Mouse (Mus musculus) ovary, postnatal 36 days (tissue): ENCODE measurements around the gene Sdhaf4.
"Not testable (repeated sequence)": the region's sequence is repeated elsewhere in the genome, so short reads cannot be mapped to it uniquely, and the experiment has no call there.

Source experiments
- DNase-seq: peaks from one replicate; pipeline ENCODE4 v3.0.0; 2022; ENCODE audit warnings: low spot score, mixed read lengths

Sdhaf4 gene

DNA sequence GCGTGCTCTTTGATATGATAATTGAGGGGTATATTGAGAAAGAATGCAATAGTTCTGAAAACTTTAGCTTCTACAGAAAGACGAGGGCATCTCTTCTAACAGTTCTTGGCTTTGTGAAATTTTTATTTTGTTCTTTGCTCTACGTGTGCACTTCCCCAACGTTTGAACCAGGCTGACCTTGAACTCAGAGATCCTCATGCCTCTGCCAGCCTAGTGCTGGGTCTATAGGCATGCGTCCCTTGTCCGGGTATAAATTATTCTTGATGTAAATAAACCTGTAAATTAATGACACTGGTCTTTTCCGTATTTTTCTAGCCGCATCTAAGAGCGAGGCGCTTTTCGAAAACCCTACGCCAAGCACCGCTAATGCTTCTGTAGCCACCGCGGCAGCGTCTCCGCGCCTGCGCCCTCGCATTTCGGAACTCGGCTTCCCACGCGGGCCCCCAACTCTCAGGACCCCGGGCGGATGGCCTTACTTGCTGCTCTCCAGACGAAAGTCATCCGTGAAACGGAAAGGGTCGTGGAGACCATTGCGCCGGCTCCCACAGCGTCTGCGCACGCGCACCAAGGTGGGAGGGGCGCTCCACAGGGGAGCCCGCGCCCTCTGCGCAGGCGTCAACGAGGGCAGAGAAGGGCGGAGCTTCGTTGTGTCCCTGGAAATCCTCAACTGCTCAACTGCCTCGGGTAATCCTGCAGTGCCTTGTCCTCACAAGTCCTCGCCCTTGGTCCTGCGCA is at the start of gene Sdhaf4:
Sdhaf4 (minus strand) TSS at position 587 of the 735 bp plus-strand sequence.
- peak; percentile 91 for DNase-seq

DNA sequence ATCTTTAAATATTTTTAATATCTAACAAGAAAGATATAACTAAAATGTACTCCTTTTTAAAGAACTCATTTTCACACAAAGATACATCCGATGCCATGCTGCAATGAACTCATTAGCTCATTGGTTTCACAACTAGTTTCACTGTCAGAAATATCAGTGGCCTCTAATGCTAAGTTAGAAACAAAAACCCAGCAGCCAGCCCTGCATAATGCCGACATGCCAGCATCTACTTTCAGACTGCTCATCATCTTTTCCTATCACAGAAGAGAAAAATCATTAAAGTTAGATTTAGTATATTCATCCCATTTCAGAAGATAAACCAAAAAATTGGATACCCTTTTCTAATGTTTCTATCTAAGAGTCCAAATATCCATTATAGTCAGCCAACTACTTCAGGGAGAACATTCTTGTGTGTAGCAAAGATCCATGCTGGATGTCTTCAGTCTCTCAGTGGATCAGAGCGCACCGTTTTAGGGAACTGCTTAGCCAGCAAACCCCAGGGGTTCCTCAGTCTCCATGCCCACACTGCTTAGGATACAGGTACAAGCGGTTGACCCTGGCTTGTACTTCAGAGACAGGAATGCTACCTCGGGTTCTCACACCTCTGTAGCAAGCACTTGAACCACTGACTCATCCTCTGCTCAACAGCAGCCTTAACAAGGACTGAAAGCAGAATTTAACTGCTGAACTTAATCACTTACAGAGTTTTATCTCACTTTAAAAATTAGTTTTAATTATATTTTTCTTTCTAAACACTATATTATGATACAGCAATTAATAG is 41.5 kb upstream of the Sdhaf4 start:
- no peak for DNase-seq

DNA sequence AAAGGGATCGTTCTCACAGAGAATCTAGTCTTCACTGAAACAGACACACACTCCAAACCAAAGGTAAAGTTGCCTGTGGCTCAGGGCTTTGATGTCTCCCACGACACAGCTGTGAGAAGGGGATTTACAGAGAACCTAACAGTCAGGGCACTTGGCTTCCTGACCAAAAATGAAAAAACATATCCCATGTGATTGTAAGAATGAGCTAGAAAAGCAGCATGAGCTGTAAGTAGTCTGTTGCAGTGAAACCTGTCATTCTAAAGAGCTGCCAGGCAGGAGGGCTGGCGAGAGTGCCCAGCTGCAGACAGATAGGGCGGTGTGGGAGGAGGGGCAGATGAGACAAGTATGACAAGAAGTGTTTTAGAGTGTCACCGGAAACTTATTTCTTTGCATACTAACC is 40.2 kb upstream of the Sdhaf4 start:
- no peak for DNase-seq

DNA sequence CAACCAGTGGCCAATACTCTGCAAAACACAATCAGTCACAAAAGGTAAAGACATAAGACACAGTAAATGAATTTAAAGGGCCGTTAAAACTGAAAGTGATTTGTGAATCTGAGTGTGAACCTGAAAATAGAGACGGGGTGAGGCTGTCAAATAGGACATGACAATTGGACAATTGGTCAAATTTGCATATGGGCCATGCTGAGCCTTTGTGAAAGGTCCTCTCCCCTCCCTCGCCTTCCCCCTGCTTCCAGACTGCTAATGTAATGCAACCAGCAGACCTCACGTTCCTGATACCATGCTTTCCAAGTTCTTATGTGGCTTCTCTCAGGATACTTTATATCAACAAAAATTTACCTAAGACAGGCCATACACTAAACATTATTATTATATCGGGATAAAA is 37.6 kb upstream of the Sdhaf4 start:
- no peak for DNase-seq

DNA sequence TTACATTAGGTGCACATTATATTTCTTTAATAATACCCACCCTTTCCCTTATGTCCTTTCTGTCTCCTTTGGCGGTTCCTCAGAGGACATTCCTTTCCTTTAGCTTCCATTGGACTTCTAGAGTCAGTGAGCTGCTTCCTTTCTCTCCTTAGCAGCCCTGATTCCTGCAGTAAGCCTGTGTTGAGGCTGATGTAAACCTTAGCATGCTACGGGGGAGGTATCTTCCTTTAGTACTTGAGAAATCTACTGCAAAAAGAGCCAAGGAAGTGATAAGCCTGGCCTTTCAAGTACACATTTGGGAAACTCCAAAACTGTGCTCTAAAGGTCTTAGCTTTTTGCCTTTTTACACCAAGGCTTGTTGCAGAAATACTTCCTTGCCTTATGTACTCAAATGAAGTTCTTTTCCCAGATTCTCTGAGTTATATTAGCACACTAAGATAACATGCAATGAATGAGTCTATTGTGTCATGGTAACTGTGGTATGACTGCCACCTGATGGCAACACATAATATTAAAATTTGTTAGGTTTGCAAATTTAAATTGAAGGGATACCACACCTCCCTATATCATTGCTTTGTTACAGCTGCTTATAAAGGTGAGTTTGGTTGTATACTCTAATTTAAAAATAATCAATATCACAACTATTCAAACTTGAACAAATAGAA is 28.4 kb upstream of the Sdhaf4 start:
- no peak for DNase-seq

DNA sequence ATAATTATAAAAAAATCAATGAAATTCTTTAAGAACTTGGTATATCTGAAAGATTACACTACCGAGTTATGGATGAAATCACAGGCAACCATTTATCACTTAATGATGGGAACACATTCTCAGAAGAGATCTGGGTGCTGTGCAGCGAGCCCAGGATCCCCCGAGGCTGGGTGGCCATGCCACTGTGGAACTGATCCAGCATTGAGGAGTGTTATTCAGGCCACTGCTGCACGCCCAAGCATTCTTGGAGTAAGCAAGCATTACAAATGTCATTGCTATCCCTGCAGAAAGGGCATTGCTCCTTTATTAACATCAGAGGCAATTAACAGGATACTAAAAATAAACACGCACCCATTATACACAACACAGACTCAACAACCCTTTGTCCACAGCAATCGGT is 5.4 kb upstream of the Sdhaf4 start:
- no peak for DNase-seq

GRCm38 (mm10) chr1:24010016-24010415 is 4.6 kb upstream of the Sdhaf4 start:
- no peak for DNase-seq

GRCm38 (mm10) chr1:24007621-24008020 is 2.2 kb upstream of the Sdhaf4 start:
- DNase-seq, result no peak

GRCm38 (mm10) chr1:23999318-23999717 is 6.1 kb downstream of the Sdhaf4 start:
- no peak for DNase-seq

- no peak for DNase-seq
Observed at GRCm38 (mm10) chr1:23998866-23999265, 6.6 kb downstream of the Sdhaf4 start.

- DNase-seq, result no peak
Observed at GRCm38 (mm10) chr1:23998120-23998810, 7.2 kb downstream of the Sdhaf4 start.

- no peak for DNase-seq
Observed at GRCm38 (mm10) chr1:23997493-23997892, 8.0 kb downstream of the Sdhaf4 start.

DNA sequence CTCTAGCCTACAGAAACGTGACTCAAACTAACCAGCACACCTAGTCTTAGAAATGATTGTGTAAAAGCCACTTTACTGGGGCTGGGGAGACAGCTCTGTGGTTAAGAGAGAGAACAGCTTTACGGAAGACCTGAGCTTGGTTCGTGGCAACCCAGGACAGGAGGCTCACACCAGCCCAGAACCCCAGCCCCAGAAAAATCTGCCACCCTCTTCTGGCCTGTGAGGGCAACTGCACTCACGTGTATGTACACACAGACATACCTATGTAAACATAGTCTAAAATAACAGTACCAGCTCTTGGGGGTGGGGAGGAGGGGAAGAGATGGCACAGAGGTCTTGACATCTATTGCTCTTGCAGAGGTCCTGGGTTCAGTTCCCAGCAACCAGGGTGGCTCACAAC is 10.0 kb downstream of the Sdhaf4 start:
- DNase-seq, result no peak

- no peak for DNase-seq
Observed at GRCm38 (mm10) chr1:23983118-23983517, 22.3 kb downstream of the Sdhaf4 start.

DNA sequence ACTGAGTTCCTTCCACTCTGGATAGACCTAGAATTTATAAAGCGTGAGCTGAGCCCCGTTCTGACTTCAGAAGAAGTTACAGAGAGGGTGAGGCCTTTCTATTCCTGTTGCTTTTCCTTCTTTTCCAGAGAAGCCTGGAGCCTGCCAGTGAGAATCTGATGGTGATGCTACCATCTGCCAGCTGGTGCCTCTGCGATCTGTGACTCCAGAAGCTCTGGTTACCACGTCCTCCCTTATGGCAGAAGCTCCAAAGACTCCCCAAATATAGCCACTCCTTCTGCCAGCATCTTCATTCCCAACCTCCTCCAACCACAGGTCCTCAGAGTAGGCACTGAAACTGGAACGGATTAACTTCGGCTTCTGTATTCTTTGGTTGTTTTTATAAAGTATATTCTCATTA is 27.2 kb downstream of the Sdhaf4 start:
- no peak for DNase-seq

GRCm38 (mm10) chr1:23971159-23971558 is 34.3 kb downstream of the Sdhaf4 start:
- not testable (repeated sequence) for DNase-seq

DNA sequence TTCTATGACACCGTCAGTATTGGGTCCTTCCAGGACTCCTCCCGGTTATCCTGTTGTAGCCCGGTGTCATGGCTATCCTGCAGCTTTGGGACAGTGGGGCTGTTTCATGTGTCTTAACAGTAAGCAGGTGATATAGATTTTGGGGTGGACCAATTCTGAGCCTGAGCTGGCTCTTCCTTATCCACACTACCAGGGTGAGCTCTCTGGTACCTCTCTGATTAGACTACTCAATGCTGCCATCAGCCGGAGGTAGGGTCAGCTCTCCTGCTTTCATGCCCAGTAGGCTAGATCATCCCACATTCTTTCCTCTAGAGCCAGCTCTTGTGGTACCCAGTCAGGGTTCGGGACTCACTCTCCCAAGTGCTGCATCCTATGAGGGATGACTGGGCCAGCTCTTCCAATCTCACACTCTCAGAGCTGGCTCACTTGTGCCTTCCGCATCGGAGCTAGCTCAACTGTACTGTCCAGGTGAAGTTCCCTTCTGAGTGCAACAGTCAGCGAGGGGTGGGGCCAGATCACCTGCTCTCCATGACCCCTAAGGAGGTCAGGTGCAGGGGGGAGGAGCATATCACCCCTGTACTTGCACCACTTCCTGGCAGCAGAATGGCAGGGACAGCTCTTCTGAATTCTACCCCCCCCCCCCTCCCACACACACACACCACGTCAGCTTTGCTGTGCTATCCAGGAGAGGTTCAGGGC is 37.3 kb downstream of the Sdhaf4 start:
- DNase-seq, result no peak

DNA sequence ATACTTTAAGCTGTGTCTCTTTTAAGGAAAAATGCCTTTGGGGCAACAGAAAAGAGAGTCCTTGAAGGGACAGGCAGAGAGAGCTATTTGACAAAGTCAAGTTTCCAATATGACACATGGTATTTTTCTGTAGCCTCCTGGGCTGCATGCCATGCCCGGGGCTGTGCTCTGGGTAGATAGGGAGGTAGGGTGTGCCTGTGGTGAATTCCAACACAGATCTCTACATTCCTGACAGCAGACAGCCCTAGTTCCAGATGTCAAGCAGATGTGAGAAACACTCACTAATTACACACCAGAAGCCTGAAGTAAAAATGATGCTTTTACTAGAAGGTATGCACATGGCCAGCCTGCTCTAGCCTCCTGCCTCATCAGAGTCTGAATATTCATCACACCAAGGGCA is 39.2 kb downstream of the Sdhaf4 start:
- DNase-seq, result no peak

DNA sequence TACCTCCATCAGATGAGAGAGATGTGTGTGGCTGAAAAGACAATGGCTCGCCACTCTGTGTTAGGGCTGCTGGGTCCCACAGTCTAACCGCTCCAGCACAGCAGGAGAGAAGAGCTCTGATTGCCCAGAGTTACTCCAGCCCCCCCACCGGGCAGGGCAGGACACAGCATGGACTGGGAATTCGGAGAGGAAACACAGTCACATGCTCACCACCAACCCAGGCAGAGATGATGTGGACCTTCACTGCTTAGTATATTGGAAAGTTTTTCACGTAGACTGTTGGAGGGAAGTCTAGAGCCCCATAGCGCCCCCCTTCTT is 46.1 kb downstream of the Sdhaf4 start:
- DNase-seq, result no peak

DNA sequence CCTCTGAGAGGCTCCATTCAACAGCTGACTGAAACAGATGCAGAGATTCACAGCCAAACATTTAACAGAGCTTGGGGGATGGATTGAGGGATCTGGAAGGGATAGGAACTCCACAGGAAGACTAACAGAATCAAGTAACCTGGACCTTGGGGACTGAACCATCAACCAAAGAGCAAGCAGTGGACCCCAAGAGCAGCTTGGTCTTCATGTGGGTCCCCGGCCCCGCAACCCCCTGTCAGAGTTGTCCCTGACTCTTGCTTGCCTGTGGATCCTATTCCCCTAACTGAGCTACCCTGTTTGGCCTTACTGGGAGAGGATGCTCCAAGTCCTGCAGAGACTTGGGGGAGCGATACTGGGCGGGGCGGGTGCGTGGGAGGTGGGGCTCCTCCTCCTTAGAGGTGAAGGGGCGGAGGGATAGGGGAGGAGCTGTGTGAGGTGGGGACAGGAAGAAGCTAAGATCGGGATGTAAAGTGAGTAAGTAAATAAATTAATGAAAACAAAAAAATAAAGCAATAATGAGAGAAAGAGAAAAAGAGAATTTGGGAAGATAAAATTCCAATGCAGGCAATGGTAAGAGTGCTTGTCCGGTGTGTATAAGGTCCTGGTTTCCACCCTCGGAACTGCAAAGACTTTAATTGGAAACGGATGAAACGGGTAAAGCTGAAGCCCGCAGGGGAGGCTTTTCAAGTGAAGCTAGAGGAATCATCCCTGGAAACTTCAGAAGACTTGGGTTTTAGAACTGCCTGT is 46.6 kb downstream of the Sdhaf4 start:
- DNase-seq, result no peak

DNA sequence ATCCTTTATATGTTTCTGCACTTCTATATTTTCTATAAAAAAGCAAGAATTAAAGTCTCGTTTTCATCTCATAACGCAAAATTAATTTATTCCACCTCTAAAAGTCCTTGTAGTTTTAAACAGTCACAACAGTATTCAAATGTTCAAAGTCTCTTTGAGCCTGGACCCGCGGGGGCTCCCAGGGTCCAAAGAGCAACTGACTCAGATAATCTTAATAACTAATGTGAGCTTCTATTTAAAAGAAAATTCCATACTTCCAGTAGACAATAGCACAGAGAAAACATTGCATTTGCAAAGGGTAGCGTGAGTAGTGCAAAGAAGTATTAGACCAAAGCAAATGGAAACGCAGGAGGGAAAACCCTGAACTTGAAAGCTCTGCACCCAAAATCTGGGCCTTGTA is 47.4 kb downstream of the Sdhaf4 start:
- no peak for DNase-seq
